Mouse (Mus musculus) ovary, postnatal 14 days (tissue): ENCODE results near the gene Fxyd5.

ENCODE experiments used
- DNase-seq: peaks from one replicate; pipeline ENCODE4 v3.0.0; 2022; ENCODE audit warnings: low spot score

Fxyd5 gene

GRCm38 (mm10) chr7:31040281-31041022, 1.8 kb downstream of the Fxyd5 start:
- DNase-seq = no peak

GRCm38 (mm10) chr7:31039011-31039410, 3.3 kb downstream of the Fxyd5 start:
- DNase-seq = no peak

- DNase-seq = no peak
Observed at GRCm38 (mm10) chr7:31037675-31038074, 4.6 kb downstream of the Fxyd5 start.

GRCm38 (mm10) chr7:31036917-31037316, 5.4 kb downstream of the Fxyd5 start:
- no peak for DNase-seq

- no peak for DNase-seq
Observed at GRCm38 (mm10) chr7:31035291-31035690, 7.0 kb downstream of the Fxyd5 start.

GRCm38 (mm10) chr7:31034789-31035188, 7.5 kb downstream of the Fxyd5 start:
- no peak for DNase-seq

- no peak for DNase-seq
Observed at GRCm38 (mm10) chr7:31033409-31034165, 8.7 kb downstream of the Fxyd5 start.

- DNase-seq = no peak
Observed at GRCm38 (mm10) chr7:31031731-31032130, 10.6 kb downstream of the Fxyd5 start.

GRCm38 (mm10) chr7:31030717-31031116, 11.6 kb downstream of the Fxyd5 start:
- no peak for DNase-seq

- no peak for DNase-seq
Observed at GRCm38 (mm10) chr7:31028609-31029008, 13.7 kb downstream of the Fxyd5 start.

- no peak for DNase-seq
Observed at GRCm38 (mm10) chr7:31017104-31017901, 25.0 kb downstream of the Fxyd5 start.

- DNase-seq = no peak
Observed at GRCm38 (mm10) chr7:31012971-31013370, 29.3 kb downstream of the Fxyd5 start.

GRCm38 (mm10) chr7:31008889-31009288, 33.4 kb downstream of the Fxyd5 start:
- no peak for DNase-seq

- DNase-seq = no peak
Observed at GRCm38 (mm10) chr7:31008175-31008574, 34.1 kb downstream of the Fxyd5 start.

- DNase-seq = no peak
Observed at GRCm38 (mm10) chr7:31007775-31008174, 34.5 kb downstream of the Fxyd5 start.

GRCm38 (mm10) chr7:31002650-31003049, 39.6 kb downstream of the Fxyd5 start:
- no peak for DNase-seq

- peak; percentile 33 for DNase-seq
Observed at GRCm38 (mm10) chr7:31000505-31001020, 41.7 kb downstream of the Fxyd5 start.

- no peak for DNase-seq
Observed at GRCm38 (mm10) chr7:30996491-30996890, 45.8 kb downstream of the Fxyd5 start.

GRCm38 (mm10) chr7:30993986-30994385, 48.3 kb downstream of the Fxyd5 start:
- DNase-seq = no peak

- no peak for DNase-seq
Observed at GRCm38 (mm10) chr7:30992148-30992547, 50.1 kb downstream of the Fxyd5 start.

- no peak for DNase-seq
Observed at GRCm38 (mm10) chr7:30988519-30989162, 53.6 kb downstream of the Fxyd5 start.

- DNase-seq = no peak
Observed at GRCm38 (mm10) chr7:30985357-30985756, 56.9 kb downstream of the Fxyd5 start.
